Mouse (Mus musculus) brain, embryonic 14.5 days (tissue): ENCODE results near the gene Dpf3.

Experiments used
- CTCF ChIP-seq: fragments of 200-500 bp; IDR thresholded peaks from 2 replicates; pipeline ENCODE4 v1.5.1; 2012; ENCODE audit warnings: inconsistent platforms, mild to moderate bottlenecking, moderate library complexity, borderline replicate concordance; ENCODE audit not compliant: insufficient read depth, insufficient read length; ENCODE audit errors: extremely low read depth
- POLR2A ChIP-seq: fragments of 200-500 bp; IDR thresholded peaks from 2 replicates; pipeline ENCODE4 v1.6.1; 2012; ENCODE audit warnings: mild to moderate bottlenecking, inconsistent platforms, borderline replicate concordance; ENCODE audit not compliant: poor library complexity, insufficient read depth, insufficient read length, severe bottlenecking; ENCODE audit errors: extremely low read depth

- TF ChIP-seq POLR2A = no peak
- no peak for TF ChIP-seq CTCF
Measured at GRCm38 (mm10) chr12:83460272-83460671, 27.2 kb downstream of the Dpf3 start.
